18 mouse cellular contexts compared by ENCODE assay signal in the genomic region with DNA sequence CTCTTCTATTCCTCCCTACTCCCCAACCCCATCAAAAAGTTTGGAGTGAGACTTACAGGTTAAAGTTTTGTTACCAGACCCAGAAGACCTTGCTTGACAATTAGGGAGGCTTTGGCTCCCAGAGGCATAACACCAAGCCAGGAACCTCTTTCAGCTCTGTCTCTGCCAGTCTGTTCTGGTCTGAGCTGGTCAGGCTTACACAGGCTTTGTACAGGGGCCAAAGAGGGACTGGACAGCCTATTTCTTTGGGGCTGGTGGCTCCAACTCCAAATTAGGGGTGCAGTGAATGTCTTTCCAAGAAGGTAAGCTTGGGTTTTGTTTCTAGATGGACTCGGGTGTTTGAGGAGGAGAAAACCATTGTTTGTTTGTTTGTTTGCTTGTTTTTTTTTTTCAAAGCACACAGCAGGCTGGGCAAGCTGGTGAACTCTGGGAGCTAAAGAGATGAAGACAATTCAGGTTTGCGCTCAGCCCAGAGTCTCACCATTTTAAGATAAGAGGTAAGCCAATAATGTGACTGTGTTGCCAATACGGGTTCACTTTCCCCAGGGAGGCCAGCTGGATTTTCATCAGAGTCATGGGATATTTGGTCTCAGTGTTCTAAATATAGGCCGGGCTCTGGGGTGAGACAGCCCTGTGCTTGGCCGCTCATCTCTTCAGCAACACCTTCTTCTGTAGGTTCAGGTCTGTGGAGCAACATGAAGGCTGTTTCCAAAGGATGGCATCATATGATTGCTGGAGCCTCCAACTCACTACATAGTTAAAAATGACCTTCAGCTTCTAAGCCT.
DNase-seq lines count a peak whose midpoint lies in the region; ATAC-seq and TF ChIP-seq lines count a peak whose summit lies in the region.
"Had no signal": no experiment of that assay in that cellular context is flagged by ENCODE, and none has a peak within 500 bp of the region (broad histone marks: within the 10 kb centered on the region; RNA-seq: fewer than 3 reads in every experiment).

No protein-coding gene starts in this region.

- no peak overlapping the region for H3K4me3 ChIP-seq in gastrocnemius, adult 2 months
- H3K4me3 ChIP-seq in midbrain, postnatal 0 days (ENCODE audit: low read depth, low read length): no peak overlapping the region
- no peak overlapping the region for H3K4me3 ChIP-seq in midbrain, embryonic 11.5 days (ENCODE audit: low read depth, low read length)
- H3K4me3 ChIP-seq in heart, embryonic 15.5 days: no peak overlapping the region
- no peak overlapping the region for H3K4me3 ChIP-seq in forebrain, embryonic 10.5 days
- no peak overlapping the region for H3K4me3 ChIP-seq in intestine, embryonic 16.5 days (ENCODE audit: low read length)
- H3K4me3 ChIP-seq: hindbrain, embryonic 10.5 days; midbrain, embryonic 10.5 days had no signal

- H3K36me3 ChIP-seq in midbrain, postnatal 0 days (ENCODE audit: insufficient read depth, low read length): no peaks in the 10 kb centered on the region
- H3K36me3 ChIP-seq in midbrain, embryonic 11.5 days (ENCODE audit: control insufficient read depth, insufficient read depth, low read length): no peaks in the 10 kb centered on the region
- H3K36me3 ChIP-seq in heart, embryonic 15.5 days: no peaks in the 10 kb centered on the region
- no peaks in the 10 kb centered on the region for H3K36me3 ChIP-seq in forebrain, embryonic 10.5 days (replicated peaks)
- no peaks in the 10 kb centered on the region for H3K36me3 ChIP-seq in intestine, embryonic 16.5 days (ENCODE audit: control insufficient read depth, insufficient read depth, low read length)
- H3K36me3 ChIP-seq: G1E; hindbrain, embryonic 10.5 days; midbrain, embryonic 10.5 days had no signal

- intact Hi-C loops in gastrocnemius, adult 2 months (cut with DNase I): loop anchor here (10.0 kb wide), 1 partner anchor 52 kb away; no protein-coding TSS in a partner anchor

- H3K27ac ChIP-seq in gastrocnemius, adult 2 months: peak overlapping the region; percentile 85
- H3K27ac ChIP-seq in midbrain, postnatal 0 days (ENCODE audit: low read depth, low read length): no peak overlapping the region
- no peak overlapping the region for H3K27ac ChIP-seq in midbrain, embryonic 11.5 days (ENCODE audit: low read depth, low read length)
- peak overlapping the region; percentile 42; the same call in 1 of the 2 replicates for H3K27ac ChIP-seq in heart, embryonic 15.5 days
- no peak overlapping the region for H3K27ac ChIP-seq in forebrain, embryonic 10.5 days
- no peak overlapping the region for H3K27ac ChIP-seq in intestine, embryonic 16.5 days (ENCODE audit: low read length)
- H3K27ac ChIP-seq: hindbrain, embryonic 10.5 days; midbrain, embryonic 10.5 days had no signal

- no peak overlapping the region for H3K4me2 ChIP-seq in midbrain, postnatal 0 days (ENCODE audit: low read depth, low read length, poor library complexity, severe bottlenecking)
- H3K4me2 ChIP-seq in midbrain, embryonic 11.5 days: no peak overlapping the region
- no peak overlapping the region for H3K4me2 ChIP-seq in heart, embryonic 15.5 days
- H3K4me2 ChIP-seq in intestine, embryonic 16.5 days (ENCODE audit: low read depth, low read length): no peak overlapping the region
- H3K4me2 ChIP-seq: liver, embryonic 11.5 days had no signal

- DNase-seq in gastrocnemius, adult 2 months: peak; percentile 67
- DNase-seq in gastrocnemius, postnatal 10 days: no peak
- peak; percentile 10 for DNase-seq in midbrain, postnatal 0 days (ENCODE audit: low spot score)
- no peak for DNase-seq in midbrain, embryonic 11.5 days (ENCODE audit: low spot score, missing footprints)
- DNase-seq in forebrain, embryonic 10.5 days (ENCODE audit: extremely low spot score, low spot score): no peak
- DNase-seq in spleen, adult 18-20 months: no peak
- DNase-seq: adrenal gland, postnatal 36 days; B cell, adult 2 months; cerebellum, adult 11 months; thymus, adult 2 months had no signal

- H3K9ac ChIP-seq in midbrain, postnatal 0 days (replicated peaks; ENCODE audit: low read length, poor library complexity, severe bottlenecking): no peak overlapping the region
- H3K9ac ChIP-seq in midbrain, embryonic 11.5 days (ENCODE audit: low read length): no peak overlapping the region
- H3K9ac ChIP-seq in heart, embryonic 15.5 days: no peak overlapping the region
- H3K9ac ChIP-seq in intestine, embryonic 16.5 days (ENCODE audit: low read depth, low read length): no peak overlapping the region

- 82% methylated on average over 5 of the region's 5 CpGs for WGBS in midbrain, postnatal 0 days
- WGBS in midbrain, embryonic 11.5 days: 83% methylated on average over 5 of the region's 5 CpGs
- WGBS in heart, embryonic 15.5 days: 45% methylated on average over 5 of the region's 5 CpGs
- 93% methylated on average over 5 of the region's 5 CpGs for WGBS in forebrain, embryonic 10.5 days
- 81% methylated on average over 5 of the region's 5 CpGs for WGBS in intestine, embryonic 16.5 days

- no peak; the same call in 1 of the 2 replicates for ATAC-seq in midbrain, postnatal 0 days (ENCODE audit: low FRiP score)
- ATAC-seq in midbrain, embryonic 11.5 days (ENCODE audit: low FRiP score): no peak
- no peak for ATAC-seq in heart, embryonic 15.5 days (replicated peaks; ENCODE audit: insufficient number of reproducible peaks, insufficient read depth, low FRiP score, low read depth)
- ATAC-seq in intestine, embryonic 16.5 days: no peak
- ATAC-seq: intestine, postnatal 0 days; lung, postnatal 0 days had no signal

- H3K9me3 ChIP-seq in midbrain, postnatal 0 days (ENCODE audit: low read length): no peaks in the 10 kb centered on the region
- H3K9me3 ChIP-seq in midbrain, embryonic 11.5 days (ENCODE audit: control insufficient read depth, low read length): no peaks in the 10 kb centered on the region
- H3K9me3 ChIP-seq in heart, embryonic 15.5 days (replicated peaks): no peaks in the 10 kb centered on the region
- no peaks in the 10 kb centered on the region for H3K9me3 ChIP-seq in forebrain, embryonic 10.5 days
- no peaks in the 10 kb centered on the region for H3K9me3 ChIP-seq in intestine, embryonic 16.5 days (ENCODE audit: control insufficient read depth, low read length)
- H3K9me3 ChIP-seq: G1E; hindbrain, embryonic 10.5 days; midbrain, embryonic 10.5 days had no signal

- no peaks in the 10 kb centered on the region for H3K4me1 ChIP-seq in midbrain, postnatal 0 days (ENCODE audit: insufficient read depth, low read length)
- H3K4me1 ChIP-seq in midbrain, embryonic 11.5 days (ENCODE audit: control insufficient read depth, insufficient read depth, low read length): no peaks in the 10 kb centered on the region
- peaks cover 6% of the 10 kb centered on the region for H3K4me1 ChIP-seq in heart, embryonic 15.5 days (replicated peaks)
- no peaks in the 10 kb centered on the region for H3K4me1 ChIP-seq in forebrain, embryonic 10.5 days
- H3K4me1 ChIP-seq in intestine, embryonic 16.5 days (ENCODE audit: control insufficient read depth, insufficient read depth, low read length): no peaks in the 10 kb centered on the region
- H3K4me1 ChIP-seq: hindbrain, embryonic 10.5 days; midbrain, embryonic 10.5 days had no signal

- no peak for TF ChIP-seq CTCF in gastrocnemius, adult 2 months (IDR thresholded peaks at IDR 0.05)
- no peak for TF ChIP-seq CTCF in midbrain, postnatal 0 days (IDR thresholded peaks at IDR 0.05)

- H3K27me3 ChIP-seq in midbrain, postnatal 0 days (ENCODE audit: insufficient read depth, low read length): no peaks in the 10 kb centered on the region
- H3K27me3 ChIP-seq in midbrain, embryonic 11.5 days (ENCODE audit: control insufficient read depth, insufficient read depth, low read length): no peaks in the 10 kb centered on the region
- no peaks in the 10 kb centered on the region for H3K27me3 ChIP-seq in heart, embryonic 15.5 days
- H3K27me3 ChIP-seq in forebrain, embryonic 10.5 days (ENCODE audit: poor library complexity, severe bottlenecking): no peaks in the 10 kb centered on the region
- no peaks in the 10 kb centered on the region for H3K27me3 ChIP-seq in intestine, embryonic 16.5 days (replicated peaks; ENCODE audit: control insufficient read depth, insufficient read depth, low read length)

Comparison
In these comparisons a context has a peak if more than half of its experiments do, and no peak if none do; other contexts are left out.
1. DNase-seq: peak in gastrocnemius, adult 2 months (single experiment) and midbrain, postnatal 0 days (single experiment); none in gastrocnemius, postnatal 10 days (single experiment), midbrain, embryonic 11.5 days (single experiment), forebrain, embryonic 10.5 days (single experiment) and spleen, adult 18-20 months (0 of 2).
2. H3K27ac ChIP-seq: peak in gastrocnemius, adult 2 months (single experiment) and heart, embryonic 15.5 days (single experiment); none in midbrain, postnatal 0 days (single experiment), midbrain, embryonic 11.5 days (single experiment), forebrain, embryonic 10.5 days (single experiment) and intestine, embryonic 16.5 days (single experiment).